Mouse (Mus musculus) erythroblast, adult 5-6 weeks (primary cell): Measurements from ENCODE around the gene Bcat2. TPM values are rescaled to one million over a fixed set of nuclear protein-coding genes. Genes with fewer than 3 reads are reported as not detected.

Experiments
- total RNA-seq, 2 experiments: library from RNA; stranded (forward) in 1 of 2; stranded (reverse) in 1 of 2; fragments of 150-400 nt in 1 of 2; fragments of 200-764, 138-1000 nt in 1 of 2; gene quantifications; 2 replicates each; pipeline versions ENCODE4 v1.2.3 to v1.2.4; 2015 to 2017; ENCODE audit warnings: low replicate concordance in 2 of 2

Bcat2 gene
- total RNA-seq, 2 experiments from 2014 or later: 5.8 to 11.2 TPM

Other genes starting within 250 kb of the Bcat2 start
Only the 30 nearest of the 36 such genes appear.
- gene Lin7b, start 199.6 kb upstream of the Bcat2 start, total RNA-seq (2015; ENCODE audit: low replicate concordance): 1.5 TPM in 1 of 2 replicates, not detected in the other
- 5.4 TPM in 1 of 2 replicates, not detected in the other for gene Lin7b, start 199.6 kb upstream of the Bcat2 start, total RNA-seq (2017; ENCODE audit: low replicate concordance)
- gene Snrnp70, start 174.4 kb upstream of the Bcat2 start, total RNA-seq (2015; ENCODE audit: low replicate concordance): 50.5 and 70.2 TPM in 2 replicates
- gene Snrnp70, start 174.4 kb upstream of the Bcat2 start, total RNA-seq (2017; ENCODE audit: low replicate concordance): 169 and 259 TPM in 2 replicates
- not detected in 2 replicates for gene Kcna7, start 164.5 kb upstream of the Bcat2 start, total RNA-seq (2015; ENCODE audit: low replicate concordance)
- gene Kcna7, start 164.5 kb upstream of the Bcat2 start, total RNA-seq (2017; ENCODE audit: low replicate concordance): not detected in 2 replicates
- not detected in 2 replicates for gene Ntf5, start 156.5 kb upstream of the Bcat2 start, total RNA-seq (2015; ENCODE audit: low replicate concordance)
- gene Ntf5, start 156.5 kb upstream of the Bcat2 start, total RNA-seq (2017; ENCODE audit: low replicate concordance): not detected in 2 replicates
- gene Lhb, start 149.3 kb upstream of the Bcat2 start, total RNA-seq (2015; ENCODE audit: low replicate concordance): not detected in 2 replicates
- not detected in 2 replicates for gene Lhb, start 149.3 kb upstream of the Bcat2 start, total RNA-seq (2017; ENCODE audit: low replicate concordance)
- gene Gys1, start 135.3 kb upstream of the Bcat2 start, total RNA-seq (2015; ENCODE audit: low replicate concordance): 11.7 and 13.2 TPM in 2 replicates
- 4.6 and 8.9 TPM in 2 replicates for gene Gys1, start 135.3 kb upstream of the Bcat2 start, total RNA-seq (2017; ENCODE audit: low replicate concordance)
- gene Ruvbl2, start 132.1 kb upstream of the Bcat2 start, total RNA-seq (2015; ENCODE audit: low replicate concordance): 54.1 and 63.4 TPM in 2 replicates
- 23.1 and 50.1 TPM in 2 replicates for gene Ruvbl2, start 132.1 kb upstream of the Bcat2 start, total RNA-seq (2017; ENCODE audit: low replicate concordance)
- 1,430 and 1,622 TPM in 2 replicates for gene Ftl1, start 110.3 kb upstream of the Bcat2 start, total RNA-seq (2015; ENCODE audit: low replicate concordance)
- gene Ftl1, start 110.3 kb upstream of the Bcat2 start, total RNA-seq (2017; ENCODE audit: low replicate concordance): 705 and 987 TPM in 2 replicates
- 8.6 and 12.7 TPM in 2 replicates for gene Bax, start 103.3 kb upstream of the Bcat2 start, total RNA-seq (2015; ENCODE audit: low replicate concordance)
- gene Bax, start 103.3 kb upstream of the Bcat2 start, total RNA-seq (2017; ENCODE audit: low replicate concordance): 9.7 and 11.8 TPM in 2 replicates
- gene Tulp2, start 88.3 kb upstream of the Bcat2 start, total RNA-seq (2015; ENCODE audit: low replicate concordance): not detected in 2 replicates
- gene Tulp2, start 88.3 kb upstream of the Bcat2 start, total RNA-seq (2017; ENCODE audit: low replicate concordance): 0.42 TPM in 1 of 2 replicates, not detected in the other
- gene Gm45808, start 83.3 kb upstream of the Bcat2 start, total RNA-seq (2015; ENCODE audit: low replicate concordance): not detected in 2 replicates
- not detected in 2 replicates for gene Gm45808, start 83.3 kb upstream of the Bcat2 start, total RNA-seq (2017; ENCODE audit: low replicate concordance)
- gene Dhdh, start 81.3 kb upstream of the Bcat2 start, total RNA-seq (2015; ENCODE audit: low replicate concordance): 3.3 TPM in 2 replicates
- gene Dhdh, start 81.3 kb upstream of the Bcat2 start, total RNA-seq (2017; ENCODE audit: low replicate concordance): 2.1 and 2.3 TPM in 2 replicates
- 83.0 and 88.6 TPM in 2 replicates for gene Nucb1, start 59.7 kb upstream of the Bcat2 start, total RNA-seq (2015; ENCODE audit: low replicate concordance)
- 487 and 671 TPM in 2 replicates for gene Nucb1, start 59.7 kb upstream of the Bcat2 start, total RNA-seq (2017; ENCODE audit: low replicate concordance)
- gene Ppp1r15a, start 43.9 kb upstream of the Bcat2 start, total RNA-seq (2015; ENCODE audit: low replicate concordance): 1,095 and 1,392 TPM in 2 replicates
- gene Ppp1r15a, start 43.9 kb upstream of the Bcat2 start, total RNA-seq (2017; ENCODE audit: low replicate concordance): 1,351 and 1,490 TPM in 2 replicates
- 1.3 TPM in 1 of 2 replicates, not detected in the other for gene Plekha4, start 43.8 kb upstream of the Bcat2 start, total RNA-seq (2015; ENCODE audit: low replicate concordance)
- gene Plekha4, start 43.8 kb upstream of the Bcat2 start, total RNA-seq (2017; ENCODE audit: low replicate concordance): 2.8 and 9.9 TPM in 2 replicates
- gene Hsd17b14, start 15.3 kb upstream of the Bcat2 start, total RNA-seq (2015; ENCODE audit: low replicate concordance): not detected in 2 replicates
- not detected in 2 replicates for gene Hsd17b14, start 15.3 kb upstream of the Bcat2 start, total RNA-seq (2017; ENCODE audit: low replicate concordance)
- gene Fgf21, start 45.3 kb downstream of the Bcat2 start, total RNA-seq (2015; ENCODE audit: low replicate concordance): not detected in 2 replicates
- gene Fgf21, start 45.3 kb downstream of the Bcat2 start, total RNA-seq (2017; ENCODE audit: low replicate concordance): not detected in 2 replicates
- not detected in 2 replicates for gene Fut1, start 47.1 kb downstream of the Bcat2 start, total RNA-seq (2015; ENCODE audit: low replicate concordance)
- not detected in 2 replicates for gene Fut1, start 47.1 kb downstream of the Bcat2 start, total RNA-seq (2017; ENCODE audit: low replicate concordance)
- not detected in 2 replicates for gene Izumo1, start 51.7 kb downstream of the Bcat2 start, total RNA-seq (2015; ENCODE audit: low replicate concordance)
- not detected in 2 replicates for gene Izumo1, start 51.7 kb downstream of the Bcat2 start, total RNA-seq (2017; ENCODE audit: low replicate concordance)
- not detected in 2 replicates for gene Rasip1, start 57.3 kb downstream of the Bcat2 start, total RNA-seq (2015; ENCODE audit: low replicate concordance)
- not detected in 2 replicates for gene Rasip1, start 57.3 kb downstream of the Bcat2 start, total RNA-seq (2017; ENCODE audit: low replicate concordance)
- not detected in 2 replicates for gene Mamstr, start 69.8 kb downstream of the Bcat2 start, total RNA-seq (2015; ENCODE audit: low replicate concordance)
- not detected in 2 replicates for gene Mamstr, start 69.8 kb downstream of the Bcat2 start, total RNA-seq (2017; ENCODE audit: low replicate concordance)
- gene Fut2, start 96.2 kb downstream of the Bcat2 start, total RNA-seq (2015; ENCODE audit: low replicate concordance): not detected in 2 replicates
- gene Fut2, start 96.2 kb downstream of the Bcat2 start, total RNA-seq (2017; ENCODE audit: low replicate concordance): not detected in 2 replicates
- not detected in 2 replicates for gene Ntn5, start 113.9 kb downstream of the Bcat2 start, total RNA-seq (2015; ENCODE audit: low replicate concordance)
- not detected in 2 replicates for gene Ntn5, start 113.9 kb downstream of the Bcat2 start, total RNA-seq (2017; ENCODE audit: low replicate concordance)
- not detected in 2 replicates for gene Sec1, start 124.2 kb downstream of the Bcat2 start, total RNA-seq (2015; ENCODE audit: low replicate concordance)
- gene Sec1, start 124.2 kb downstream of the Bcat2 start, total RNA-seq (2017; ENCODE audit: low replicate concordance): not detected in 2 replicates
- gene Car11, start 129.7 kb downstream of the Bcat2 start, total RNA-seq (2015; ENCODE audit: low replicate concordance): not detected in 2 replicates
- not detected in 2 replicates for gene Car11, start 129.7 kb downstream of the Bcat2 start, total RNA-seq (2017; ENCODE audit: low replicate concordance)
- 1.5 and 1.9 TPM in 2 replicates for gene Dbp, start 134.9 kb downstream of the Bcat2 start, total RNA-seq (2015; ENCODE audit: low replicate concordance)
- gene Dbp, start 134.9 kb downstream of the Bcat2 start, total RNA-seq (2017; ENCODE audit: low replicate concordance): 0.77 and 2.2 TPM in 2 replicates
- gene Rpl18, start 145.3 kb downstream of the Bcat2 start, total RNA-seq (2015; ENCODE audit: low replicate concordance): 423 and 424 TPM in 2 replicates
- 286 and 289 TPM in 2 replicates for gene Rpl18, start 145.3 kb downstream of the Bcat2 start, total RNA-seq (2017; ENCODE audit: low replicate concordance)
- gene Sphk2, start 147.8 kb downstream of the Bcat2 start, total RNA-seq (2015; ENCODE audit: low replicate concordance): 4.6 and 7.9 TPM in 2 replicates
- gene Sphk2, start 147.8 kb downstream of the Bcat2 start, total RNA-seq (2017; ENCODE audit: low replicate concordance): 2.1 and 2.6 TPM in 2 replicates
- not detected in 2 replicates for gene Fam83e, start 151.1 kb downstream of the Bcat2 start, total RNA-seq (2015; ENCODE audit: low replicate concordance)
- not detected in 2 replicates for gene Fam83e, start 151.1 kb downstream of the Bcat2 start, total RNA-seq (2017; ENCODE audit: low replicate concordance)
- not detected in 2 replicates for gene Spaca4, start 155.7 kb downstream of the Bcat2 start, total RNA-seq (2015; ENCODE audit: low replicate concordance)
- not detected in 2 replicates for gene Spaca4, start 155.7 kb downstream of the Bcat2 start, total RNA-seq (2017; ENCODE audit: low replicate concordance)